Mouse (Mus musculus) midbrain, postnatal 0 days (tissue): ENCODE measurements around the gene Slc50a1. TPM values are rescaled to one million over a fixed set of nuclear protein-coding genes. Genes with fewer than 3 reads are reported as not detected.

Experiments used
- ATAC-seq: fragments of 200-750 bp; cut with Nextera tagmentation; 2 replicates; pipeline ENCODE4 v1.8.0; 2017; ENCODE audit warnings: moderate number of reproducible peaks, mild to moderate bottlenecking, moderate TSS enrichment, moderate library complexity; ENCODE audit not compliant: low FRiP score
- DNase-seq: peaks from one replicate; pipeline ENCODE4 v3.0.0-alpha.2; 2015; ENCODE audit warnings: low spot score
- H3K27ac ChIP-seq: fragments of 300-500 bp; sonication (generic); 2 replicates; pipeline ENCODE4 v1.5.1; 2014; ENCODE audit warnings: low read depth, mild to moderate bottlenecking, low read length, mixed read lengths
- H3K27me3 ChIP-seq: fragments of 300-500 bp; sonication (generic); 2 replicates; pipeline ENCODE4 v1.6.1; 2014; ENCODE audit warnings: low read length, control low read depth, mixed read lengths; ENCODE audit not compliant: insufficient read depth
- H3K36me3 ChIP-seq: fragments of 300-500 bp; sonication (generic); 2 replicates; pipeline ENCODE4 v1.6.1; 2014; ENCODE audit warnings: low read length, control low read depth, mixed read lengths; ENCODE audit not compliant: insufficient read depth
- H3K4me1 ChIP-seq: fragments of 300-500 bp; sonication (generic); 2 replicates; pipeline ENCODE4 v1.6.1; 2014; ENCODE audit warnings: mild to moderate bottlenecking, control low read depth, antibody characterized with exemption, low read length, mixed read lengths; ENCODE audit not compliant: insufficient read depth
- H3K4me2 ChIP-seq: fragments of 300-500 bp; sonication (generic); 2 replicates; pipeline ENCODE4 v1.6.1; 2014; ENCODE audit warnings: low read depth, mild to moderate bottlenecking, low read length, mixed read lengths; ENCODE audit not compliant: poor library complexity, severe bottlenecking
- H3K4me3 ChIP-seq: fragments of 300-500 bp; sonication (generic); 2 replicates; pipeline ENCODE4 v1.5.1; 2014; ENCODE audit warnings: low read depth, mild to moderate bottlenecking, low read length, moderate library complexity
- H3K9ac ChIP-seq: fragments of 300-500 bp; sonication (generic); replicated peaks from 2 replicates; pipeline ENCODE4 v1.6.1; 2014; ENCODE audit warnings: mild to moderate bottlenecking, low read length, moderate library complexity, mixed read lengths; ENCODE audit not compliant: poor library complexity, severe bottlenecking
- H3K9me3 ChIP-seq: fragments of 300-500 bp; sonication (generic); 2 replicates; pipeline ENCODE4 v1.6.1; 2016; ENCODE audit warnings: low read length, control low read depth
- CTCF ChIP-seq: IDR thresholded peaks from 2 replicates; pipeline ENCODE4 v1.5.1; 2016; ENCODE audit warnings: antibody characterized with exemption, mild to moderate bottlenecking
- WGBS: fragments of 180-500 bp; shearing (Covaris S2); extraction: QIAGEN DNeasy Blood & Tissue Kit; methylation state at CpG from one replicate; pipeline ENCODE4 v1.1.7; 2014; 5-methylcytosine and 5-hydroxymethylcytosine counted together
- polyA plus RNA-seq: library from polyadenylated mRNA; unstranded; fragments of >200 nt; fragmentation: Nextera tagmentation; extraction: Ambion mirVana; gene quantifications from 2 replicates; pipeline ENCODE4 v1.2.1, GENCODE M21; 2015
- total RNA-seq: library from RNA; depleted of rRNA; stranded (reverse); fragments of >200 nt; gene quantifications from 2 replicates; pipeline ENCODE4 v1.2.3, GENCODE M21; 2014

Slc50a1 gene
- total and polyA plus RNA-seq, 2 experiments from 2014 or later: 32.0 to 42.4 TPM

DNA sequence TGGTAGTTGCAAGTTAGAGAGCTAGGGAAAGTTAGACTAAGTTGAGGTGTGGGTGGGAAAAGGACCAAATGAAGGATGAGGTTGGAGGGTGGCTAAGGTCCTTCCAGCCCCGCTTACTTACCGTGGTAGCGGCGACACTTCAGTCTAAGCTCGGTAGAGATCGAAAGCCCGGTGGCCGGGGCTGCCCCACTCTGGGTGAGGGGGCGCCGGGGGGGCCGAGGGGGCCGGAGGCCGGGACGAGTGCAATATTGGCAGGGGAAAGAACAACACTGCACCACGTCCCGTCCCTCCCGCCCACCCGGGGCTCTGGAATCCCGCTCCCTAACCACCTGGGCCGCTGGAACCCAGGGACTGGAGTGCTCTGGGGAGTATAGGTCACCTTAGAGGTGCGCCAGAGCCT is 43.5 kb downstream of the Slc50a1 start, which contains the start of gene Mtx1:
Gene Mtx1, minus strand, starts transcription at position 189 of the 400 bp plus-strand sequence.
- H3K27me3 ChIP-seq: no peaks in the 10 kb centered on the region

DNA sequence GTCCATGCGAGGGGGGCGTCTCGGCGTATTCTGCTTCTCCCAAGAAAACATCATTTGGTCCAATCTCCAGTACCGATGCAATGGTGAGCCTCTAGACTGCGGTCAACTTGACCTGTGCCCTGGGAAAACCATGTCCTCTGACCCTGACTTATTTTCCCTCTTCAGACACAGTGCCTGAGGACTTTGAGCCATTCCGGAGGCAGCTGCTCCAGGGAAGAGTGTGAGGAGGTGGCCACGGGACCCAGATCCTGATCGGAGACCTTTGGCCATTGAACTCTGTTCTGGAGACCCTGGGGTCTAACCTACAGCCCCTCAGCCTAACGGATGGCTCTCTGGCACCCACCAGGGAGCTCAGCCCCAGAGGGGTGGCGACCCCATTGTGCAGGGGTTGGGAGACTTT is 44.0 kb downstream of the Slc50a1 start:
- Histone ChIP-seq H3K9me3 (no peaks in the 10 kb centered on the region), H3K27ac (peak overlapping the region; percentile 80), H3K4me2 (peak overlapping the region; percentile 85), H3K4me3 (peak overlapping the region; percentile 41), H3K4me1 (peaks cover 26% of the 10 kb centered on the region; the same call in 1 of the 2 replicates), H3K27me3 (no peaks in the 10 kb centered on the region), H3K36me3 (no peaks in the 10 kb centered on the region), H3K9ac (peak overlapping the region; percentile 55; the same call in 1 of the 2 replicates)
- no peak for TF ChIP-seq CTCF
- 8% methylated on average over 11 of the region's 11 CpGs for WGBS
- ATAC-seq (no peak), DNase-seq (no peak)

More for the DNA sequence above, 43.5 kb downstream of the Slc50a1 start, which contains the start of gene Mtx1:
- Histone ChIP-seq H3K9me3 (no peaks in the 10 kb centered on the region), H3K4me1 (peaks cover 26% of the 10 kb centered on the region; the same call in 1 of the 2 replicates), H3K4me2 (peak within 1 kb of the TSS; percentile 85), H3K9ac (peak within 1 kb of the TSS; percentile 55), H3K4me3 (peak within 1 kb of the TSS; percentile 41), H3K36me3 (no peaks in the 10 kb centered on the region), H3K27ac (peak within 1 kb of the TSS; percentile 80)
- ATAC-seq (0 out of 2 replicates have a peak, but pooled peaks have one; percentile 2), DNase-seq (no peak)
- no peak for TF ChIP-seq CTCF
- 5% methylated on average over 19 of the region's 21 CpGs for WGBS

DNA sequence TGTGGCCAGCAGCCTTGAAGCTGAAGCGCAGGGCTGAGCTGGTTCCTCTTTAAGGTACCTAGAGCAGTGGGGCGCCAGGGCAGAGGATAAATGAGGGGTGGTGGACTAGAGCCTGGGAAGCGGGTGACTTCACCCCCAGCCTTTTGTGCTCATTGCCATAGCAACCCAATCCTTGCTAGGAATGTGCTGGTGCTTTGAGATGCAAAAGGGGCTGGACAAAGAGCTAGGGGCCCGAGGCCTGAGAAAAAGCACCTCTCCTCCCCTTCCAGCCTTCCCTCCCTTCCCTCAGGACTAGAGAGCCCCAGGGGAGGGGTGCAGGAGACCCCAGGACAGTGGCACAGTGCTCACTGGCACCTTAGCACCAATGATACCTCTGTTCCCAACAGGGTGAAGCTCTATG is 44.5 kb downstream of the Slc50a1 start:
- Histone ChIP-seq H3K9me3 (no peaks in the 10 kb centered on the region), H3K27ac (peak overlapping the region; percentile 80), H3K4me3 (peak overlapping the region; percentile 41), H3K4me1 (peaks cover 26% of the 10 kb centered on the region; the same call in 1 of the 2 replicates), H3K36me3 (no peaks in the 10 kb centered on the region), H3K9ac (peak overlapping the region; percentile 55), H3K4me2 (peak overlapping the region; percentile 85), H3K27me3 (no peaks in the 10 kb centered on the region)
- TF ChIP-seq CTCF: no peak
- 14% methylated on average over 4 of the region's 4 CpGs for WGBS
- peak; percentile 47 for ATAC-seq
- DNase-seq: peak; percentile 84

DNA sequence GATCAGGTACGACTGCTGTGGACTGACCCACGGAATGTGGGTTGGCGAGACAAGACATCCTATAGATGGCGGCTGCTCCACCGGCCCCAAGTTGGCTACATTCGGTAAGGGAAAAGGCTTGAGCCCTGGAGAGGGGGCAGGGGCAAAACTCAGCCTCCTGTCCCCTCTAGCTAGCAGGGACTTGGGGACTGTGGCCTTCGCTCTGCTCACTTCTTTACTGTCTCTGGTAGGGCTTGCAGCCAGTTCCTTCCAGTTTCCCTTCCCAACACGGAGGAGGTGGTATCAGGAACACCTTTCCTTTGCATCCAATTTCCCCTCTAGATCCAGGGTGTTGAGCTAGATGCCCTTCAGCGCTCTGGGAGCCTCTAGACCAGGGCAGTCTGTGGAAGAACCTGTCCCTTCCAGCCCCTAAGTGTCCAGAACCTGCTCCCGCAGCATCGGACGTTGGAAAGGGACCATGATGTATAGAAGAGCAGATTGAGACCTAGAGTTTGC is 45.0 kb downstream of the Slc50a1 start:
- no peak for ATAC-seq
- peak overlapping the region; percentile 55 for H3K9ac ChIP-seq
- H3K4me3 ChIP-seq: peak overlapping the region; percentile 41
- H3K9me3 ChIP-seq: no peaks in the 10 kb centered on the region
- H3K4me1 ChIP-seq: peaks cover 26% of the 10 kb centered on the region; the same call in 1 of the 2 replicates
- H3K36me3 ChIP-seq: no peaks in the 10 kb centered on the region
- no peak for DNase-seq
- WGBS: 17% methylated on average over 12 of the region's 12 CpGs
- no peak for TF ChIP-seq CTCF
- peak overlapping the region; percentile 85 for H3K4me2 ChIP-seq
- no peaks in the 10 kb centered on the region for H3K27me3 ChIP-seq
- peak overlapping the region; percentile 80 for H3K27ac ChIP-seq

DNA sequence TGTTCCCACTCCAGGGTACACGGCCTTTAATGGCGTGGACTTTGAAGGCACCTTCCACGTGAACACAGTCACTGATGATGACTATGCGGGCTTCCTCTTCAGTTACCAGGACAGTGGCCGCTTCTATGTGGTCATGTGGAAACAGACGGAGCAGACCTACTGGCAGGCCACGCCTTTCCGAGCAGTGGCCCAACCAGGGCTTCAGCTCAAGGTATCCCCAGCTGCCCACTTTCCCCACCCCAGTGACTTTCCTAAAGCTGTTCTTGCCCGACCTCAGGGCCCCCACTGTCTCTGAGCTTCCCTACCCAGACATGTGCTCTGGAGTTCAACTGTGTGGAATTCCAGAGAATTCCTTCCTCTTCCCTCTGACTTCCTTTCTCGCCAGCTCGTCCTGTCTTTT is 45.6 kb downstream of the Slc50a1 start:
- Histone ChIP-seq H3K36me3 (no peaks in the 10 kb centered on the region), H3K9me3 (no peaks in the 10 kb centered on the region), H3K9ac (peak overlapping the region; percentile 39; the same call in 1 of the 2 replicates), H3K27me3 (no peaks in the 10 kb centered on the region), H3K4me1 (peaks cover 26% of the 10 kb centered on the region; the same call in 1 of the 2 replicates), H3K4me3 (peak overlapping the region; percentile 41), H3K4me2 (peak overlapping the region; percentile 85), H3K27ac (peak overlapping the region; percentile 80)
- DNase-seq: no peak
- ATAC-seq: no peak
- no peak for TF ChIP-seq CTCF
- 35% methylated on average over 11 of the region's 11 CpGs for WGBS

DNA sequence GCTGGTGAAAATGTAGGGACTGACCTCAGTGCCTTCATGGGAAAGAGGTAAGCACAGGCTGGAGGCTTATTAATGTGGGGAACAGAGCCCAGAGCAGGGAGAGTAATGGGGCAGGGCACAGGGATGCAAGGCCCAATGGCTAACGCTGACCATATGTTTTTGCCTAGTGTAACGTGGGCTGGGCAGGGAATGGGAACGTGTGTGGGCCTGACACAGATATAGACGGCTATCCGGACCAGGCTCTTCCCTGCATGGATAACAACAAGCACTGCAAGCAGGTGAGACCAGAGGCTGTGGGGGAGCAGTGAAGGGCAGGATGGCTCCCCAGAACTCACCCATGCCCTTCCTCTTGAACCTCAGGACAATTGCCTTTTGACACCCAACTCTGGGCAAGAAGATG is 49.2 kb downstream of the Slc50a1 start:
- Histone ChIP-seq H3K9me3 (no peaks in the 10 kb centered on the region), H3K4me2 (no peak overlapping the region), H3K27me3 (no peaks in the 10 kb centered on the region), H3K27ac (no peak overlapping the region), H3K4me1 (peaks cover 18% of the 10 kb centered on the region; the same call in 1 of the 2 replicates), H3K9ac (no peak overlapping the region), H3K4me3 (no peak overlapping the region), H3K36me3 (no peaks in the 10 kb centered on the region)
- TF ChIP-seq CTCF: no peak
- ATAC-seq (no peak), DNase-seq (no peak)
- 63% methylated on average over 5 of the region's 5 CpGs for WGBS
